Mouse (Mus musculus) lung, embryonic 16.5 days (tissue): ENCODE results near the gene Arl6. TPM values are rescaled to one million over a fixed set of nuclear protein-coding genes. Genes with fewer than 3 reads are reported as not detected.
A peak's percentile ranks its signal among the peaks of the same experiment; 100 is the strongest.

ENCODE experiments used
- ATAC-seq: fragments of 200-750 bp; cut with Nextera tagmentation; 2 replicates; pipeline ENCODE4 v1.8.0; 2017; ENCODE audit warnings: low read depth, mild to moderate bottlenecking, moderate library complexity
- H3K27ac ChIP-seq: fragments of 300-500 bp; sonication (generic); 2 replicates; pipeline ENCODE4 v1.5.1; 2014; ENCODE audit warnings: mild to moderate bottlenecking, control low read depth, low read length
- H3K27me3 ChIP-seq: fragments of 300-500 bp; sonication (generic); 2 replicates; pipeline ENCODE4 v1.6.1; 2014; ENCODE audit warnings: low read depth, low read length, mixed read lengths; ENCODE audit not compliant: control insufficient read depth, insufficient read depth
- H3K36me3 ChIP-seq: fragments of 300-500 bp; sonication (generic); 2 replicates; pipeline ENCODE4 v1.6.1; 2014; ENCODE audit warnings: low read length; ENCODE audit not compliant: control insufficient read depth, insufficient read depth
- H3K4me1 ChIP-seq: fragments of 300-500 bp; sonication (generic); replicated peaks from 2 replicates; pipeline ENCODE4 v1.6.1; 2014; ENCODE audit warnings: low read length, mixed read lengths; ENCODE audit not compliant: control insufficient read depth, insufficient read depth
- H3K4me2 ChIP-seq: fragments of 300-500 bp; sonication (generic); 2 replicates; pipeline ENCODE4 v1.6.1; 2014; ENCODE audit warnings: low read depth, low read length, control low read depth
- H3K4me3 ChIP-seq: fragments of 300-500 bp; sonication (generic); 2 replicates; pipeline ENCODE4 v1.5.1; 2014; ENCODE audit warnings: mild to moderate bottlenecking, low read length, control low read depth
- H3K9ac ChIP-seq: fragments of 300-500 bp; sonication (generic); 2 replicates; pipeline ENCODE4 v1.6.1; 2014; ENCODE audit warnings: low read length, control low read depth
- H3K9me3 ChIP-seq: fragments of 300-500 bp; sonication (generic); 2 replicates; pipeline ENCODE4 v1.6.1; 2016; ENCODE audit warnings: low read length; ENCODE audit not compliant: control insufficient read depth
- WGBS: fragments of 180-500 bp; shearing (Covaris S2); extraction: QIAGEN DNeasy Blood & Tissue Kit; methylation state at CpG from one replicate; pipeline ENCODE4 v1.1.7; 2014; 5-methylcytosine and 5-hydroxymethylcytosine counted together
- polyA plus RNA-seq: library from polyadenylated mRNA; unstranded; fragments of >200 nt; fragmentation: Nextera tagmentation; extraction: Ambion mirVana; gene quantifications from 2 replicates; pipeline ENCODE4 v1.2.1, GENCODE M21; 2015

Arl6 gene
- polyA plus RNA-seq, 1 experiment from 2014 or later, result 36.5 TPM

DNA sequence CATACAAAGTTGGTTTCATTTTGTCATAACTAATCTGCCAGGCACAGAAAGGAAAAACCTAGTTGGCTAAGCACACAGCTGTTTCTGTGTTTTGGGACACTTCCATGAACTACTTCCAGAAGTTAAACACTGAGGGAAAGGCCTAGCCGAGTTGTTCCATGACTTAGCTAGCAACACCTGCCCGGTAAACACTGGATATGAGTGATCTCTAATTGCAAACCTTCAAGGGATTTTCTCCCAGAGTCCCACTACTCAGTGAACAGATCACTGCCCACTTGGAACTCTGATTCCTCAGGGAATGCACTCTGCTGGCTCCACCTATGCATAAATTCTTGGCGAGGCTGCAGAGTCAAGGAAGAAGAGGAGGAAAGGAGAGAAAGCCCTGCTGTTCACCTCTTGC is 44.5 kb downstream of the Arl6 start:
- no peak overlapping the region for H3K9ac ChIP-seq
- H3K36me3 ChIP-seq, result no peaks in the 10 kb centered on the region
- no peaks in the 10 kb centered on the region for H3K9me3 ChIP-seq
- 59% methylated on average over 3 of the region's 3 CpGs for WGBS
- H3K4me2 ChIP-seq, result no peak overlapping the region
- H3K4me1 ChIP-seq, result peaks cover 15% of the 10 kb centered on the region
- H3K27me3 ChIP-seq, result no peaks in the 10 kb centered on the region
- ATAC-seq, result no peak
- H3K27ac ChIP-seq, result peak overlapping the region; percentile 27; the same call in 1 of the 2 replicates
- no peak overlapping the region for H3K4me3 ChIP-seq

- no peaks in the 10 kb centered on the region for H3K27me3 ChIP-seq
- WGBS, result 42% methylated on average over 6 of the region's 6 CpGs
- 0 out of 2 replicates have a peak overlapping the region, but pooled peaks have one; percentile 43 for H3K27ac ChIP-seq
- peak; percentile 66 for ATAC-seq
- H3K36me3 ChIP-seq, result no peaks in the 10 kb centered on the region
- peaks cover 18% of the 10 kb centered on the region for H3K4me1 ChIP-seq
- no peak overlapping the region for H3K4me3 ChIP-seq
- no peak overlapping the region for H3K9ac ChIP-seq
- no peak overlapping the region for H3K4me2 ChIP-seq
- H3K9me3 ChIP-seq, result no peaks in the 10 kb centered on the region
Measured at GRCm38 (mm10) chr16:59590790-59591189, 48.4 kb downstream of the Arl6 start.

DNA sequence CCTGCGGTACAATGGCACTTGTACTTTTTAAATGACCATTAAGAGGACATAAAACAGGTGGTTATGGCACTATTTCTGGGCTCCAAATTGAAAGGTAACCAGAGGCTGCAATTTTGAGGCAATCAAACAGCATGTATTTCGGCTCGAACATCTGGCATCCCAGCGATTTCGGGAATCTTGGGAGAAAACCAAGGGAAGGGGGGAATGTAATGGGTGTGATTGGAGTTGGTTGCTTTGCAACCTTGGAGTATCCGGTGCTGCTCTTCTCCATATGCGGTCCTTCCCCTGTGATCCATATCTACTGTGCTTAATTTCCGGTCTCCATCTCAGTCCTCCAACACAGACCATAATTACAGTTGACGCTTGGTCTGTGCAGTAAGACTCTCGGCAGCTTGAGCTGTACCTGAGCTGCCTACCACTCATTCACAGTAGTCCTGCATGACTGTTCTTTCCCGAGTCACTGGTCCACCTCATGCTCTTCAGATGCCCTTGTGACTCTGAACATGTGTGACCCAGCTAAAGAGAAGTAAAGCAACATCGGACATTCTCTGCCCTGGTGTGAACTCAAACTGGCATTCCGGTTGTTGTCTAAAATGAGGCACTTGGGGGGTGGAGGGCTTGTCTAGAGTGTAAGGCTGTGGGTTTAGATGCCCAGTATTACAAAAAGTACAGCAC is 50.7 kb downstream of the Arl6 start:
- no peak overlapping the region for H3K4me2 ChIP-seq
- H3K27ac ChIP-seq, result no peak overlapping the region
- H3K36me3 ChIP-seq, result no peaks in the 10 kb centered on the region
- WGBS, result 86% methylated on average over 13 of the region's 13 CpGs
- no peaks in the 10 kb centered on the region for H3K9me3 ChIP-seq
- H3K9ac ChIP-seq, result no peak overlapping the region
- H3K4me3 ChIP-seq, result no peak overlapping the region
- no peaks in the 10 kb centered on the region for H3K27me3 ChIP-seq
- no peak for ATAC-seq
- peaks cover 15% of the 10 kb centered on the region for H3K4me1 ChIP-seq

- H3K27me3 ChIP-seq, result no peaks in the 10 kb centered on the region
- no peak overlapping the region for H3K4me3 ChIP-seq
- H3K9ac ChIP-seq, result no peak overlapping the region
- no peak overlapping the region for H3K27ac ChIP-seq
- no peak for ATAC-seq
- 58% methylated on average over 10 of the region's 10 CpGs for WGBS
- H3K36me3 ChIP-seq, result no peaks in the 10 kb centered on the region
- H3K9me3 ChIP-seq, result no peaks in the 10 kb centered on the region
- no peak overlapping the region for H3K4me2 ChIP-seq
- H3K4me1 ChIP-seq, result peaks cover 15% of the 10 kb centered on the region
Measured at GRCm38 (mm10) chr16:59587816-59588215, 51.4 kb downstream of the Arl6 start.

- Histone ChIP-seq H3K27me3 (no peaks in the 10 kb centered on the region), H3K9ac (no peak overlapping the region), H3K4me3 (no peak overlapping the region), H3K27ac (no peak overlapping the region), H3K4me2 (no peak overlapping the region), H3K4me1 (peaks cover 15% of the 10 kb centered on the region), H3K9me3 (no peaks in the 10 kb centered on the region), H3K36me3 (no peaks in the 10 kb centered on the region)
- ATAC-seq, result no peak
- 85% methylated on average over 8 of the region's 8 CpGs for WGBS
Measured at GRCm38 (mm10) chr16:59586911-59587310, 52.3 kb downstream of the Arl6 start.

- Histone ChIP-seq H3K9me3 (no peaks in the 10 kb centered on the region), H3K4me3 (no peak overlapping the region), H3K27me3 (no peaks in the 10 kb centered on the region), H3K27ac (no peak overlapping the region), H3K36me3 (no peaks in the 10 kb centered on the region), H3K4me1 (peaks cover 15% of the 10 kb centered on the region), H3K4me2 (no peak overlapping the region), H3K9ac (no peak overlapping the region)
- WGBS, result 17% methylated on average over 6 of the region's 6 CpGs
- ATAC-seq, result peak; percentile 44; the same call in 1 of the 2 replicates
Measured at GRCm38 (mm10) chr16:59586276-59586675, 52.9 kb downstream of the Arl6 start.

DNA sequence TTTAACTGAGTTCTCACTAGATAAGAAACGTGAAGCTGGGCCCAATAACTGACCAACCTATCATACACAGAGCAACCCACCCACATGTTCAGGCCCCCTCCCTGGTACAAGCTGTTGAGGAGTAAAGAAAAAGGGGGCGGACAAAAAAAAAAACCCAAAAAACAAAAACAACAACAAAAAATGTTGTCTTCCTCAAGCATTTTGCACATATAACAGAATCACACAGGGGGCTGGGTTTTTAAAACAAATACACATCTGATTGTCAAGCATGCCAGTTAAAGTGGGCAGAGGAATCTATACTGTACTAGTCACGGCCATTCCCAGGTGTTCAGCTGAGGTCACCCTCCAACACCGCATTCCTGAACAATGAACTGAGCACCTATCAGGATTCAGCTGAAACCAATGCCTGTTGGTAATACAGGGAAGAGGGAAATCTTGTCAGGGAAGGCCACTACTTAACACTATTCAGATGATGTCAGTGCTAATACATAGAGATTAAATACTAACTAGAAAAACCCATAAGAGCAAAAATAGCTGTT is 53.4 kb downstream of the Arl6 start:
- H3K4me1 ChIP-seq, result peaks cover 12% of the 10 kb centered on the region
- no peaks in the 10 kb centered on the region for H3K36me3 ChIP-seq
- H3K4me3 ChIP-seq, result no peak overlapping the region
- no peak for ATAC-seq
- H3K27ac ChIP-seq, result no peak overlapping the region
- H3K4me2 ChIP-seq, result no peak overlapping the region
- no peaks in the 10 kb centered on the region for H3K27me3 ChIP-seq
- H3K9me3 ChIP-seq, result no peaks in the 10 kb centered on the region
- WGBS, result 63% methylated on average over 4 of the region's 4 CpGs
- no peak overlapping the region for H3K9ac ChIP-seq

DNA sequence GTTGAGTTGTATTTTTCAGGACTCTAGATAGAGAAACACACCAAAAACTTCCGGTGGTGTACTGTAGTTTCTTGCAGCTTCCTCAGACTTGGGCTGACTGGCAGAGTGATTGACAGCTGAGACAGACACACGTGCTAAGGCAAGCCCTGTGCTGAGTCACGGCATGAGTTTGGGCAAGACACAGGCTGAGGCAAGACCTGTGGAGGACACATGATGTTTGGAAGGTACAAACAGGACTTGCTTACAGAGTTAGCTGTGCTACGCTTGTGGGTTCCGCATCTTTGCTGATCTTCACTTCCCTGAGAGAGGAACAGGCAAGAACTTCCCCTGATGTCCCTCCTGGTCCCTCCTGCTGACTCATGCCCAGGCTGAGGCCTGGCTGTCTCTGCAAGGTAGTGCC is 55.7 kb downstream of the Arl6 start:
- WGBS, result 70% methylated on average over 5 of the region's 5 CpGs
- H3K4me1 ChIP-seq, result peaks cover 8% of the 10 kb centered on the region

DNA sequence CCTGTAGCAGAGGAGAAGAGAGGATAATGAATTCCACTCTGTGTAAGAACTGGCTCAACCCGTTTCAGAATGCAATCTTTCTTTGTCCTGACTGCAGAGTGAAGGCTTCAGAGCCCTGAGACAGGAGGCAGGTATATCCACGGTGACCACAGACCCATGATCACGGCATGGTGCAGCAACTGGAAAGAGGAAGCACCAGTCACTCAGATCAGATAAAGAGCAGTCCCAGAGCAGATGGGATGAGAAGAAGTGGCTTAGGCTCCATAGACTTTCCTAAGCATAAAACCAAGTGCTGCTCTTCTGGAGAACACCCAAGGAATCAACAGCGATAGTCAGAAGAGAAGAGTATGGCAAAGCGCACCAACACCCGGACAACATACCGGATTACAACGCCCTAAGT is 60.0 kb downstream of the Arl6 start:
- no peak overlapping the region for H3K9ac ChIP-seq
- no peak for ATAC-seq
- no peaks in the 10 kb centered on the region for H3K27me3 ChIP-seq
- H3K4me3 ChIP-seq, result no peak overlapping the region
- WGBS, result 79% methylated on average over 8 of the region's 8 CpGs
- H3K4me1 ChIP-seq, result no peaks in the 10 kb centered on the region
- H3K27ac ChIP-seq, result no peak overlapping the region
- no peak overlapping the region for H3K4me2 ChIP-seq
- H3K9me3 ChIP-seq, result no peaks in the 10 kb centered on the region
- H3K36me3 ChIP-seq, result no peaks in the 10 kb centered on the region

More for the DNA sequence above, 55.7 kb downstream of the Arl6 start:
- H3K4me3 ChIP-seq, result no peak overlapping the region
- no peak overlapping the region for H3K27ac ChIP-seq
- no peaks in the 10 kb centered on the region for H3K27me3 ChIP-seq
- no peak overlapping the region for H3K4me2 ChIP-seq
- H3K9me3 ChIP-seq, result no peaks in the 10 kb centered on the region
- no peaks in the 10 kb centered on the region for H3K36me3 ChIP-seq
- H3K9ac ChIP-seq, result no peak overlapping the region
- no peak for ATAC-seq
